Mouse (Mus musculus) brain, embryonic 14.5 days (tissue): ENCODE results near the gene Sh3pxd2a. TPM values are rescaled to one million over a fixed set of nuclear protein-coding genes. Genes with fewer than 3 reads are reported as not detected.

Experiments
- DNase-seq: peaks from one replicate; pipeline ENCODE4 v3.0.0-alpha.2; 2011; ENCODE audit warnings: low read depth
- CTCF ChIP-seq: fragments of 200-500 bp; IDR thresholded peaks from 2 replicates; pipeline ENCODE4 v1.5.1; 2012; ENCODE audit warnings: inconsistent platforms, mild to moderate bottlenecking, moderate library complexity, borderline replicate concordance; ENCODE audit not compliant: insufficient read depth, insufficient read length; ENCODE audit errors: extremely low read depth
- POLR2A ChIP-seq: fragments of 200-500 bp; IDR thresholded peaks from 2 replicates; pipeline ENCODE4 v1.6.1; 2012; ENCODE audit warnings: mild to moderate bottlenecking, inconsistent platforms, borderline replicate concordance; ENCODE audit not compliant: poor library complexity, insufficient read depth, insufficient read length, severe bottlenecking; ENCODE audit errors: extremely low read depth
- polyA plus RNA-seq: library from polyadenylated mRNA; depleted of rRNA; stranded (reverse); fragments of >200 nt; gene quantifications from 2 replicates; pipeline ENCODE4 v1.2.3, GENCODE M21; 2012

Sh3pxd2a gene
- polyA plus RNA-seq, 1 experiment: 14.5 TPM

DNA sequence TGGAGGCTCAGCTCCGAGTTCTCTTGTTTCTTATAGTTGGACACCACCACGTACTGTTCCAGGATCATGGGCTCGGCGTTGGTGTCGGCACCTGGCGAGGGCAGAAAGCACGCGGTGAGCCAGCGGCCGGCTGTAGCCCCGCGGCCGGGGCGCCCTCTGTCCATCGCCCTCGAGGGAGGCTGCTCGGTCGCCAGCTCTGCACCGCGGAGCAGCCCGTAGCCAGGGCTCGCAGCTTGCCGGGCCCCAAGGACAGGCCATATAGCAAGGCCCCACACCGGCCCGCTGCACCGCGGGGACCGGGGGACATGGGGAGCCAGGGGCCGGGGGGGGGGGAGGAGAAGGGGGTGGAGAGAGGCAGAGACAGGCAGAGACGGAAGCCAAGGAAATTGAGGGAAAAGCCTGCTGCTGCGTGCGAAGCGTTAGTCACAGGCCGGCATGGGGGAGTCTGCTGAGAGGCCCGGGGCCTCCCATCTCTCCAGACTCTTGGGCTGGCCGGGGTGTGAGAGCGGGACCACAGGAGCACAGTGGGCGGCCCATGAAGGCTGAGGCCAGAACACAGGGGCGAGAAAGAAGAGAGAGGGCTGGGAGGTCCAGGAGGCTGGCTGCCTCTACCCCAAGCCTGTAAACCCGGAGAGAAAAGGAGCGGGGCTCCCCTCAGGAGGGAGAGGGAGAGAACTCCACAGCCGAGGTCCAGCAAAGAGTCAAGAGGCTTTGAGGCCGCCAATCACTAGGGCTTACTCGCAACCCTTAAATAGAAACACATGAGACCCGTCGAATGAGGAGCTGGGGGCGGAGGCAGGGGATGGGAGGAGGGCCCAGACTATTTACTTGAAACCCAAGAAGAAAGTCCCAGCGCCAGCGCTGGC, 149.9 kb downstream of the Sh3pxd2a start:
- TF ChIP-seq CTCF (no peak), POLR2A (no peak)
- DNase-seq: peak; percentile 86

DNA sequence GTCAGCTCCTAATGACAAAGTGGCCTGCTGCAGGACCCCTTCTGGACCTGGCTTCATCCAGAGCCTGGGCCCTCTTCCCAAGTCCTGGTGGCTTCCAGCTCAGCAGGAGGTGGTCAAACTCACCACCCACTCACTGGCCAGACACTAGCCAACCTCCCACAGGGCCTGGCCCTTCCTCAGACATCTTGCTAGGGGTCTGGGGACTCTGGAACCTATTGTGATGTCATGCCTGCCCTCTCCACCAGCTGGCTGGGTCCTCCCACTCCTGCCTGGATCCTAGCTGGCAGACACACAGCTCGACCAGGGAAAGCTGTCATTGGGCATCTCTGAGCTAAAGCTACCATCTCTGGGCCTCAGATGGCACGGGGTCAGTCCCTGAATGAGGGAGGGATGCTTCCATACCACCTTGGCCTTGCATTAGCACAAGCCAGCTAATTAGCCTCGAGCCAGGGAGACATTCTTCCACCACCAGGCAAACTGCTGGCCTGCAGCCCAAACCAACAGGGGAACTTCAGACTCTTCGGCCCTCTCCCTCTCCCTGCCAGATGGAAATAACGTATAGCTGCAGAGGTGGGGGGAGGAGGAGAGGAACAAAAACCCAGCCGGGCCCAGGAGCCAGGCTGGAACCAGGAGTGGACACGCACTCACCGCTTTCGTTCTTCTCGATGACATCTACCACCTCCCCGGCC, 150.7 kb downstream of the Sh3pxd2a start:
- DNase-seq: peak; percentile 92
- TF ChIP-seq POLR2A: no peak
- no peak for TF ChIP-seq CTCF

DNA sequence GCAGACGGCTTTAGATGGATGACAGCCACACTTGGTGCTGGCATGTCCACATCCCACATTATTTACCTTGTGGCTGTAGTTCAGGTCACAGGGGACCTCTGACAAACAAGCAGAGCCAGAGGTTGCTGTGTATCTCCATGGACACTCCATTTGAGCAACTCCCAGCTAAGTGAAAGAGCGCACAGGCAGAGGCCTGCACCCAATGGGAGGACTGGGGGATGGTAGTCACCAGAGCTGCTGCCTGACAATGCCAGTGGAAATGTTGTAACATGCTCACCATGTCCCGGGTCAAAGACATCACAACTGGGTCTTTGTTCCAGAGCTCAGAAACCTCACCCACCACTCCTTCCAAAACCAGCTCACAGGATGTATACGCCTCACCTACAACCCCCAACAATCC, 153.0 kb downstream of the Sh3pxd2a start:
- no peak for TF ChIP-seq POLR2A
- no peak for TF ChIP-seq CTCF
- DNase-seq: no peak

DNA sequence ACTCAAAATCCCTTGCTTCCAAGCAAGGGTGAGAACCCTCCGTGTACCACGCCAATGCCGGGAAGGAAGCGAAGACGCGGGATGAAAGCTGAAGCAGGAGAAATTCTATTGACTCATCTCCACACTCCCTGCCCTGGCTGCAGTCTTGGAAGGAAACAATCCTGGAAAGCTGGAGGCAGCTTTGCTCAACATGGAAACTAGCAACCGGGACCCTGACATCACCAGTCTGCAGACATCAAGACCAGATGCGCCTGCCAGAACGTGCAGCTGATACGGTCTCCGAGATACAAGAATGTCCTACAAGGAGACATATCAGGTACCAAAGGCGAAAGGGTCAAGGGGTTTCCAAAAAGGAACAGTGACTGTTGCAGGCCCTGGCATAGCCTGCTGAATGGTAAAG, 154.4 kb downstream of the Sh3pxd2a start:
- no peak for DNase-seq
- TF ChIP-seq CTCF (no peak), POLR2A (no peak)

DNA sequence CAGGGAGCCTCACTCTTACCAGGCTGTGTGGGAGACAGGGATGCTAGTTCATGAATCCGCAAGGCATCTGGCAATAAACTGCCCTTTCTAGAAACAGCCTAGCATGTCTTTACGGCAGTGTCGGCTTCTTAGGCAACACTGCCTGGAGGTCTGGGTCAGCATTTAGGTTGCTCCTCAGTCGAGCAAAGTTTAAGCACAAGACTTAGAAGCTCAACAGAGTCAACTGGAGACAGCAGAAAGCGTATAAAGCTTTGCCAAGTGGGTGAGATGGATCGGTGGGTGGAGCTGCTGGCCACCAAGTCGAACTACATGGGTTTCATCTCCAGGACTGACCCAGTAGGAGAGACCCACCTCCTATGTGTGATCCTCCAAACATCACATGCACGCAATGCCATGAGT, 157.3 kb downstream of the Sh3pxd2a start:
- TF ChIP-seq CTCF (no peak), POLR2A (no peak)
- no peak for DNase-seq

DNA sequence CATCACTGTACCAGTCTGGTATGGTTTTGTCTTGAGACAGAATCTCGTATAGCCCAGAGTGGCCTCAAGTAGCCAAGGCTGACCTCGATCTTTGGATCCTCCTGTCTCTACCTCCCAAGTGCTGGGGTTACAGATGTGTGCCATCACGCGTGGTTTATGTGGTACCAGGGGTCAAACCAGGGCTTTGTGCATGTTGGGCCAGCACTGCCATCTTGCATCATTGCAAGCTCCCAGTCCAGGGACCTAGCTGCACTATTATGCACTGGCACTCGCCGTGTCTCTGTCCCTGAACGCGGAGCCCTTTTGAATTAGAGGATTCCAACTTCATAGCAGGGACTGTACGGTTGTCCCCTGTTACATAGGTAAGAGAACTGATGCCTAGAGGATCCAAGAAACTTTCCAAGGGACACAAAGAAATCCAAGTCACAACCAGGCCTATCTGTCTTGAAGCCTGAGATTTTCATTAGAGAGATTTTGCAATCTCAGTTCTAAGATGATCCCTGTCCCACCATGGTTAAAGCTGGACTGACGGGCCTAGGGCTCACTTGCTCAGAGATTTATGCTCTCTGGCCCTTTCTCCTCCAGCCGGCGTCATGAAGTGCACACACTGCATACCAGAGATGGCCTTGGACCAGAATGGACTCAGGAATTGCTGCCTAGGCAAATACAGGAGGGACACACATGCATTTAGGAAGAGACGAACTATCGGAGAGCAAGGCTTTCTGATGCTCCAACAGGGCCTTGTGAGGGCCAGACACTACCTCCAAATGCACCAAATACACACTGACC, 157.9 kb downstream of the Sh3pxd2a start:
- TF ChIP-seq POLR2A (no peak), CTCF (no peak)
- no peak for DNase-seq

DNA sequence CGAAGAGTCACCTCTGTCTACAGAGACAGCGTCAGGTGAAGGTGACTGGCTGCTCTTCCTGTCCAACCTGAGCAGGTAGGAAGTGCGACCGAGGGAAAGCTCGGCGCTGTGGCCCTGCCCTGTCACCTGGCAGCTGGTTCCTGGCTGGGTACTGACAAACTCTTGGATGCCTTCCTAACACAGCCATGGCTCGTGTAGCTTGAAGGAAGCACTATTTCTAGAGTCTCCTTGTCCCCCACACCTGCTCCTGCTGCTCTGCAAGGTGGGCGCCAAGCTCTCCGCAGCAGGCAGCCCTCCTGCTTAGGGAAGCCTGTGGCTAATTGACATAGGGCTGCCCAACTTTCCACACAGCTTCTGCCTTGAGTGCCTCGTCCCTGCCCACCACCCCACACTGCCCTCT, 158.8 kb downstream of the Sh3pxd2a start:
- DNase-seq: no peak

DNA sequence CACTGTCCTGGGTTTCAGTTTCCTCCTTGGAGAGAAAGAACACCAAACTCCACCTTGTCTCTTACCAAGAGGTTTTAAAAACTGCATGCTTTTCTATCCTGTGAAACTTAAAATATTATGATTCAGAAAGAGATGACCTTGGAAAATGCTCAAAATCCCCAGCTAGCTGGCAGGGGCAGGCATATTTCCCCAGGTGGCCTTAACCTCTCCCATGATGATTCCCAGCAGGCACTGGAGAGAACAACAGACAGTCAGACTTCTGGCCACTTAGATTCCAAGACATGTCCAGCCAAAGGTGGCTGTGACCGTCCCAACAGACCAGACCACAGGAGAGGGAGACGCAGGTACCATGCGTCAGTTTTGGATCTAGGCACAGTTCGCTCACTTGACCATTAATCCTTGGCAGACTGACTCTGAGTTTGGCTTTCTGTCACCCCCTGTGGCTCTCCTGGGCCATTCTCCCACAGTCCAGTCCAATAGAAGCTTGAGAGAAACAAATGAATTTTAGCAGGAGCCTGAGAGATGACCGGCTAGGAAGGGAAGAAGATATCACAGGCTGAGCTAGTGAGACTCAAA, 159.9 kb downstream of the Sh3pxd2a start:
- TF ChIP-seq POLR2A (no peak), CTCF (no peak)
- no peak for DNase-seq

More for the DNA sequence above, 158.8 kb downstream of the Sh3pxd2a start:
- TF ChIP-seq POLR2A: no peak
- TF ChIP-seq CTCF: no peak

DNA sequence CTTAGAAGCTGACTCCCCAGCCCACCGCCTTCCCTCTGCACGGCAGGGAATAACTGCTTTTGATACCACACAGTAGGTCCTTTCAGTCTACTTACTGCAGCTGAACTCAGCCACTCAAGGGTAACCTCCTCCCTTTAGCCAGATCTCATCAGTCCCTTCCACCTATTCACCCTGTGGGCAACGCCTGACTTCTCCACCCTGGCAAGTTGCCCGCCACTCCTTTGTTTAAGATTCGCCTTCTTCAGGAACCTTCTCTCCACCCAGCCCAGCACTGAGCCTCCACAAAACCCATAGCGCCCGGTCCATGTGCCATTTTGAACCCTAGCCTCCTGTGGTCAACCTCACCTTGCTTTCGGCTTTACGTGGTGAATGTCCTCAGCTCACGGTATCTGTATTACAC, 161.1 kb downstream of the Sh3pxd2a start:
- TF ChIP-seq POLR2A: no peak
- no peak for TF ChIP-seq CTCF
- no peak for DNase-seq

DNA sequence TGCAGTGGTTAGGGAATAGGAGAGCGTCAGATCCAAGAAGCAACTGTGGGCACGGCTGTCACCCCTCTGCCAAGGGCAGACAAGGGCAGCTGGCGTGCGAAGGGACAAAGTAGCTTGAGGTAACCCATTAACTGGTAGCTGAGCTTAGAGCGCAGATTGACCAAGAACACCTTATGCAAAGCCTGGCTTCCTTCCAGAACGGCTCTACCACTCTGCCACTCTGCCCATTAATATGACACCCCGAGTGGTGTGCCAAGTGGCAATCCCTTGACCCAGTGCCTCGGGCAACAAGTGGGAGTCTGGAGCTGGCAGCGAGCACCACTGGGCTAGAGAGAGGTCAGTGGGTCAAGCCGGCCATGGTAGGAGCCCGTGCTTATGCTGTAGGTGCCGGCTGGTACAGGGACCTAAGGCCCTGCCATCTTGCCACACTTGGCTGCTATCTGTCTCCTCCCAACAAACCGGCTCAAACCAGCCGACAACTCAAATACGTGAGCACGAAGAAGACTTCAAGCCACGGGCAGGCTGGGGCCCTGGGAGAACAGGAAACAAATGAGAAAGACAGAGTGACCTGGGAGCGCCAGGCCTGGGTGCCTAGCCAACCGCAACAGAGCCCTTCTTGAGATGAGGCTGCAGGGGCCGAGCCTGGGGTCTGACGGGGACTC, 161.9 kb downstream of the Sh3pxd2a start:
- DNase-seq: peak; percentile 58
- TF ChIP-seq CTCF (no peak), POLR2A (no peak)
